Mouse (Mus musculus): ENCODE measurements around the gene Cbfa2t2. TPM values are rescaled to one million over a fixed set of nuclear protein-coding genes. Genes with fewer than 3 reads are reported as not detected.

The Cbfa2t2 gene
- polyA plus RNA-seq, 1 experiment from 2014 or later: 7.8 TPM

DNA sequence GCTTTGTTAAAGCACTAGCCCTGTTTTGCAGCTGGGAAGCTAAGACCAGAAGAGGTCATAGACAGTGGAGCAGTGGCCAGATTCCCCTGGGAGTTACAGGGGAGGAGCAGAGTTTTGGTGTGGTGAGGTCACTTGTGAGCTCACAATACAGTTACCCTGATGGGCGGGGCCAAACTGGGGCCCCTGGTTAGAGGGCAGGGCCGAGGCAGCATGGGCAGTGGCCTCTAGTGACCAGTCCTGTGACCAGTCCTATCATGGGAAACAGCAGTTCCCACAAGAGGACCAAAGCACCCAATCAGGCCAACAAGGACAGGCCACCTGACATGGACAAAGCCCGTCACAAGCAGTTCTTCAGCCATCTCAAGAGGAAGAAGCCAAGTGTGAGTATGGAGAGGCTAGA lies 112.4 kb downstream of the Cbfa2t2 start:
- Histone ChIP-seq H3K36me3 (ENCODE audit: control insufficient read depth, insufficient read depth) (no peaks in the 10 kb centered on the region), H3K27ac (ENCODE audit: low read depth, low read length) (no peak overlapping the region), H3K4me1 (replicated peaks; ENCODE audit: control insufficient read depth, insufficient read depth, low read length) (peaks cover 6% of the 10 kb centered on the region; the same call in 1 of the 2 replicates), H3K27me3 (replicated peaks; ENCODE audit: control insufficient read depth, insufficient read depth, low read length) (peaks cover 16% of the 10 kb centered on the region), H3K4me3 (ENCODE audit: low read depth, low read length) (no peak overlapping the region), H3K9ac (ENCODE audit: low read depth, low read length) (no peak overlapping the region), H3K9me3 (ENCODE audit: control insufficient read depth) (no peaks in the 10 kb centered on the region), H3K4me2 (replicated peaks; ENCODE audit: low read depth) (0 out of 2 replicates have a peak overlapping the region, but pooled peaks have one; percentile 80)
- no peak for ATAC-seq
- TF ChIP-seq CTCF (IDR thresholded peaks at IDR 0.05; ENCODE audit: low read depth): no peak
- 59% methylated on average over 3 of the region's 3 CpGs for WGBS

GRCm38 (mm10) chr2:154549127-154549885 lies 113.0 kb downstream of the Cbfa2t2 start:
- Histone ChIP-seq H3K4me1 (replicated peaks; ENCODE audit: control insufficient read depth, insufficient read depth, low read length) (peaks cover 6% of the 10 kb centered on the region; the same call in 1 of the 2 replicates), H3K36me3 (ENCODE audit: control insufficient read depth, insufficient read depth) (no peaks in the 10 kb centered on the region), H3K9ac (ENCODE audit: low read depth, low read length) (peak overlapping the region; percentile 40; the same call in 1 of the 2 replicates), H3K9me3 (ENCODE audit: control insufficient read depth) (no peaks in the 10 kb centered on the region), H3K27ac (ENCODE audit: low read depth, low read length) (no peak overlapping the region), H3K4me2 (replicated peaks; ENCODE audit: low read depth) (peak overlapping the region; percentile 80), H3K4me3 (ENCODE audit: low read depth, low read length) (peak overlapping the region; percentile 42), H3K27me3 (replicated peaks; ENCODE audit: control insufficient read depth, insufficient read depth, low read length) (peaks cover 16% of the 10 kb centered on the region)
- no peak for TF ChIP-seq CTCF (IDR thresholded peaks at IDR 0.05; ENCODE audit: low read depth)
- 6% methylated on average over 48 of the region's 48 CpGs for WGBS
- peak; percentile 44; the same call in 1 of the 2 replicates for ATAC-seq

DNA sequence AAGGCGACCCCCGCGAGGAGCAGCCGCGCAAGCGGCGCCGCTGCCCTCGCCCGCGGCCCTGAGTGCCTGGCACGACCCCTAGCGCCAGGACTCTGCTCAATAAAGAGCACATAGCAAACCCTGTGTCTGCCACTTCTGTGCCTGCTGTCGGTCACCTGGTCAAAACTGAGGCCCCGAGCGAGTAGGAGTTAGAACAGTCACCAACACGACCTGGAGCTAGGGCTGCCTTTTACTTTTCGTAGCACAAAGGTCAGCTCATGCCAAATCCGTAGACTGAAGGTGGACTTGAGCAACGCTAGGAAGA lies 113.6 kb downstream of the Cbfa2t2 start:
- peaks cover 6% of the 10 kb centered on the region; the same call in 1 of the 2 replicates for H3K4me1 ChIP-seq (replicated peaks; ENCODE audit: control insufficient read depth, insufficient read depth, low read length)
- 0 out of 2 replicates have a peak, but pooled peaks have one; percentile 30 for TF ChIP-seq CTCF (IDR thresholded peaks at IDR 0.05; ENCODE audit: low read depth)
- no peak overlapping the region for H3K27ac ChIP-seq (ENCODE audit: low read depth, low read length)
- no peak; the same call in 1 of the 2 replicates for ATAC-seq
- peaks cover 16% of the 10 kb centered on the region for H3K27me3 ChIP-seq (replicated peaks; ENCODE audit: control insufficient read depth, insufficient read depth, low read length)
- WGBS: 16% methylated on average over 20 of the region's 20 CpGs
- H3K36me3 ChIP-seq (ENCODE audit: control insufficient read depth, insufficient read depth): no peaks in the 10 kb centered on the region
- H3K9ac ChIP-seq (ENCODE audit: low read depth, low read length): no peak overlapping the region
- no peaks in the 10 kb centered on the region for H3K9me3 ChIP-seq (ENCODE audit: control insufficient read depth)
- H3K4me2 ChIP-seq (replicated peaks; ENCODE audit: low read depth): peak overlapping the region; percentile 80
- peak overlapping the region; percentile 42 for H3K4me3 ChIP-seq (ENCODE audit: low read depth, low read length)

DNA sequence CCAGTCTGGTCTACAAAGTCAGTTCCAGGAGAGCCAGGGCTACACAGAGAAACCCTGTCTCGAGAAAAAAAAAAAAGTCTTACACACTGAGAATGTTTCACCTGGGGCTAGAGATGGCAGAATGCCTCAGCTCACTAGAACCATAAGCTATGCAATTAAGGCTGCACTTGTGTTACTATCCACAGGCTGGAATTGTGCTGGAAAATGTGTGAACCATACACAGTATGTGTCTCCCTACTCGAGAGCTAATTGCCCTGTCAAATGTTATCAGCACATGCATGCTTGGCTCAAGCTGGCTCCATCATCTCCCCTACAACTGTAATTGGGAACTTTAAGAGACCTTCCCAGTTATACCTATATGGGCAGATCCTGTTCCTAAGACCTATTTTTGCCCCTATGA lies 114.7 kb downstream of the Cbfa2t2 start:
- WGBS: 78% methylated on average over 2 of the region's 2 CpGs
- no peak for TF ChIP-seq CTCF (IDR thresholded peaks at IDR 0.05; ENCODE audit: low read depth)
- no peak overlapping the region for H3K9ac ChIP-seq (ENCODE audit: low read depth, low read length)
- H3K4me3 ChIP-seq (ENCODE audit: low read depth, low read length): no peak overlapping the region
- H3K36me3 ChIP-seq (ENCODE audit: control insufficient read depth, insufficient read depth): no peaks in the 10 kb centered on the region
- no peak for ATAC-seq
- H3K4me1 ChIP-seq (replicated peaks; ENCODE audit: control insufficient read depth, insufficient read depth, low read length): peaks cover 6% of the 10 kb centered on the region; the same call in 1 of the 2 replicates
- H3K27ac ChIP-seq (ENCODE audit: low read depth, low read length): no peak overlapping the region
- no peak overlapping the region for H3K4me2 ChIP-seq (replicated peaks; ENCODE audit: low read depth)
- no peaks in the 10 kb centered on the region for H3K9me3 ChIP-seq (ENCODE audit: control insufficient read depth)
- peaks cover 16% of the 10 kb centered on the region for H3K27me3 ChIP-seq (replicated peaks; ENCODE audit: control insufficient read depth, insufficient read depth, low read length)

DNA sequence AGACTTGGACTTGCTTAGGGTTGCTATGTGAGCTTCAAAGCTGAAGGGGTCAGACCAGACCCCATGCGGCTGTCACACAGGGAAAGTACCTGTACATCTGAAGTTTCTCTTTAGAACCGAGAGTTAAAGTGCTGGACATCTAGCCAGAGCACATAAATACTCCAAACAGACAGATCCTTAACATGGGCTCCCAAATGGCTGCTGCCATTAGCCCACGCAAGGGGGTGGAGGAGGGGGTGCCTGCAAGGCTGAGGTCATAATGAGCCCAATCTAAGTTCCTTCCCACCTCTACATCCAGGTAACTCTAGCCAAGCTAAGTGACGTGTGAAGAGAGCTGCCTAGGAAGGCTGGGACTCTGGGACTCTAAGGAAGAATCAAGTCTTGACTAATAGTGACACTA lies 115.2 kb downstream of the Cbfa2t2 start, which contains the start of gene Actl10:
Actl10 (plus strand) TSS at position 301 of the 400 bp plus-strand sequence.
- peaks cover 16% of the 10 kb centered on the region for H3K27me3 ChIP-seq (replicated peaks; ENCODE audit: control insufficient read depth, insufficient read depth, low read length)
- TF ChIP-seq CTCF (IDR thresholded peaks at IDR 0.05; ENCODE audit: low read depth): no peak
- whole genome bisulfite sequencing: 83% methylated on average over 4 of the region's 4 CpGs
- no peak within 1 kb of the TSS for H3K27ac ChIP-seq (ENCODE audit: low read depth, low read length)
- peaks cover 6% of the 10 kb centered on the region; the same call in 1 of the 2 replicates for H3K4me1 ChIP-seq (replicated peaks; ENCODE audit: control insufficient read depth, insufficient read depth, low read length)
- H3K9ac ChIP-seq (ENCODE audit: low read depth, low read length): no peak within 1 kb of the TSS
- H3K4me2 ChIP-seq (replicated peaks; ENCODE audit: low read depth): peak within 1 kb of the TSS; percentile 60
- H3K9me3 ChIP-seq (ENCODE audit: control insufficient read depth): no peaks in the 10 kb centered on the region
- H3K36me3 ChIP-seq (ENCODE audit: control insufficient read depth, insufficient read depth): no peaks in the 10 kb centered on the region
- no peak for ATAC-seq
- H3K4me3 ChIP-seq (ENCODE audit: low read depth, low read length): peak within 1 kb of the TSS; percentile 16

GRCm38 (mm10) chr2:154551927-154552326 lies 115.6 kb downstream of the Cbfa2t2 start:
- Histone ChIP-seq H3K27me3 (replicated peaks; ENCODE audit: control insufficient read depth, insufficient read depth, low read length) (peaks cover 16% of the 10 kb centered on the region), H3K36me3 (ENCODE audit: control insufficient read depth, insufficient read depth) (no peaks in the 10 kb centered on the region), H3K27ac (ENCODE audit: low read depth, low read length) (no peak overlapping the region), H3K9me3 (ENCODE audit: control insufficient read depth) (no peaks in the 10 kb centered on the region), H3K4me1 (replicated peaks; ENCODE audit: control insufficient read depth, insufficient read depth, low read length) (peaks cover 6% of the 10 kb centered on the region; the same call in 1 of the 2 replicates), H3K9ac (ENCODE audit: low read depth, low read length) (no peak overlapping the region), H3K4me3 (ENCODE audit: low read depth, low read length) (peak overlapping the region; percentile 16), H3K4me2 (replicated peaks; ENCODE audit: low read depth) (peak overlapping the region; percentile 60)
- no peak for TF ChIP-seq CTCF (IDR thresholded peaks at IDR 0.05; ENCODE audit: low read depth)
- no peak for ATAC-seq
- 44% methylated on average over 21 of the region's 21 CpGs for WGBS

Data from intestine, postnatal 0 days (tissue).